Mouse (Mus musculus) thymus, postnatal 25 days (tissue): Measurements from ENCODE around the gene Gadl1.

Experiments
- DNase-seq: peaks from one replicate; pipeline ENCODE4 v3.0.0; 2022

Gadl1 gene

GRCm38 (mm10) chr9:116091101-116091841, 182.0 kb downstream of the Gadl1 start:
- no peak for DNase-seq

DNA sequence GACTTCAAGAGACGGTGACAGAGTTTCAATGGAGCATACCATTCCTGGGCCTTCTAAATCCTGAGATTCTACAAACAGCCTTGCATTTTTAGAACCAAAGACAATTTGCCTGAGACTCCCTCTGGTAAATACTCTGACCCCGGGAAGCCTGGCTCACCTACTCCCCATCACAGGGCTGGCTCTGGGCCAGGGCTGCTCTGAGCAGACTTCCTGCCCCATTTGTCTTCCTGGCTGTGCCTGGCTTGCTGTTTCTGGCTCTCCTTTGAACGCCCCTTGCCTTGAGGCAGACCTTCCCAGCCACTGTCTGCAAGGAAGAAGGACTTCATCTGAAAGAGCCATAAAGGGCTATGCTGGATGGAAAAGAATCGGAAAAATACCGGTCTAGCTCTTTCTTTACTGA, 182.7 kb downstream of the Gadl1 start:
- peak; percentile 55 for DNase-seq

GRCm38 (mm10) chr9:116098724-116099595, 189.7 kb downstream of the Gadl1 start:
- DNase-seq: no peak

GRCm38 (mm10) chr9:116099596-116099993, 190.3 kb downstream of the Gadl1 start:
- no peak for DNase-seq

GRCm38 (mm10) chr9:116100015-116100414, 190.8 kb downstream of the Gadl1 start:
- DNase-seq: no peak

GRCm38 (mm10) chr9:116101842-116102241, 192.6 kb downstream of the Gadl1 start:
- no peak for DNase-seq

DNA sequence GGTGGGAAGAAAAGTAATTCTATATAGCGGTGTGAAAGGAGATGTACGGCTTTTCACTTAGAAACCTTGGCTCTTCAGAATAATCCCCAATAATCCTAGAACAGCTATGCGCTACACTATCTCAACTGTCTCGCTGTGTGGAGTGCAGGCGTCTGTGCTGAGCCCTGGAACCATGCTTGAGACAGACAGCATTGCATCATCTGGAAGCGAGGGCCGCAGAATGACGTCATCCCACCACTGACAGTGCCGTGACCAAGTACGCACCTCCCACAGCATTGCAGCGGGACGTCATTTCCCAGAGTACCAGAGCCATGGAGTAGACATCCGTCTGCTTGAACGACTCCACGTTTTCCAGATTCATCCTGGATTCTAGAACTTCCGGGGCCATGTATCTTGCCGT, 195.5 kb downstream of the Gadl1 start:
- no peak for DNase-seq

GRCm38 (mm10) chr9:116108729-116109128, 199.5 kb downstream of the Gadl1 start:
- DNase-seq: no peak

DNA sequence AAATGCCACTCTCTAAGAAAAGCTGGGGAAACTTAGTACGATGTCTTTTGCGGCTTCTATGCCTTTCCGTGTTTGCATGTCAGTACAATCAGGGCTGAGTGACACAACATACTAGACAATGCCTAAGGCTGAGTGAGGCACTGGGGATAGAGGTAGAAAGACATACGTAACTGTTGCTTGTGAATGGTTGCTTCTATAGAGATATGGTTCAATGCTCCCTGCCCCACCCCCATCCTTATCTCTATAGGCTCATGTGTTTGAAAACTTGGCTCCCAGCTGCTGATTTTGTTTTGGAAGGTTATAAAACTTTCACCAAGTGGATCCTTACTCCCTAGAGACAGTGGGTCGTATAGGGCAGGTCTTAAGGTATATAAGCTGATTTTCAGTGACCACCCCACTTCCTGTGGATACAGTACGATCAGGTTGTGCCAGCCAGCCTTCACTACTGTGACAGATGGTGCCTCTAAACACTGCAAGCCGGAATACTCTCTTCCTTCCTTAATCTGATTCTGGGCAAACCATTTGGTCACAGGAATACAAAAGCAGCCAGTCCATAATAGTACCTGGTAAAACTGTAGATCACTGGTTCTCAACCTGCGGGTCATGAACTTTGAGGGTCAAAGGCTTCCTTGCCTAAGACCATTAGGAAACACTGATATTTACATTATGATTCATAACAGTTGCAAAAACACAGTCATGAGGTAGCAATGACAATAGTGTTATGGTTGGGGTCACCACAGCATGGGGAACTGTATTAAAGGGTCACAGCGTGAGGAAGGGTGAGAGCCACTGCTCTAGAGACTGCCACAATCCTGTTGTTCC, 202.1 kb downstream of the Gadl1 start:
- no peak for DNase-seq

DNA sequence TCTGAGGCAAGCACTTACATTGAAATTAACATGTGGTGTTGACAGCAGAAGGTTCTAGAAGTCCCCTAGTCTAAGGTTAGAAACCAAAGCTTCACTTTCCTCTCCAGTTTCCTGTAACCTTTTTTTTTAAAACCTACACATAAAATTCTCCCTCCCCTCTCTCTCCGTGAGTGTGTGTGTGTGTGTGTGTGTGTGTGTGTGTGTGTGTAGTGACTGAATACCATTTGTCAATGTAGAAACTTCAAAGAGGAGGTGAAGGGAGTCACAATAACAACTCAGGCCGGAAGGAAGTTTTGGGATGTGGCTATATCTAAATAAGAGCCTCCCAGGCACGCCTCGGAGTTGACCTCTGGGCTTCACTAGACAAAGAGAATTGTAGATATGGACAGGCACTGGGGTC, 205.1 kb downstream of the Gadl1 start:
- peak; percentile 44 for DNase-seq

- DNase-seq: no peak
These were observed 206.6 kb downstream of the Gadl1 start for GRCm38 (mm10) chr9:116115875-116116274.

DNA sequence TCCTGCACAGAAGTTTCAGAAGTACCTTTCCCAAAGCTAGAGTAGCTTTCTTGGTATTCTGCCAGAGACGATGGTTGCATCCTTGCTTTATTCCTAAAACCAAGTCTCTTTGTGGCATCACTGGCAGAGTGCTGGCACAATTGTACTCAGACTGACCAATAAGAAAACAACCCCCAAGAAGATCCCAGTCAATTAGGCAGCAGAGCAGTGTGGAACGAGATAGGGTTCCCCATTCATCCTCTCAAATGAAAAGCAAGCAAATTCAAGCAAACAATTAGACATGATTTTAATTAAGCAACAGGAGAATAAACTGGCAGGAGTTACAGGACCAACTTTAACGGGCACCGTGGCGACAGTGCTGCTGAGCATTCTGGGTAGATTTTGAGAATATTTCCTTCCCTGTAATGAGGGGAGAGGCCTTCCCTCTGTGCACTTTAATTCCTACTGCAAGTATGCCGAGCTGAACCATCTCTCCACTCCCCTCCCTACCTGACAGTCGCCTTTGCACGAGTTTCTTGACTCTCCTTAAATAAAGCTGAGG, 209.1 kb downstream of the Gadl1 start:
- no peak for DNase-seq

DNA sequence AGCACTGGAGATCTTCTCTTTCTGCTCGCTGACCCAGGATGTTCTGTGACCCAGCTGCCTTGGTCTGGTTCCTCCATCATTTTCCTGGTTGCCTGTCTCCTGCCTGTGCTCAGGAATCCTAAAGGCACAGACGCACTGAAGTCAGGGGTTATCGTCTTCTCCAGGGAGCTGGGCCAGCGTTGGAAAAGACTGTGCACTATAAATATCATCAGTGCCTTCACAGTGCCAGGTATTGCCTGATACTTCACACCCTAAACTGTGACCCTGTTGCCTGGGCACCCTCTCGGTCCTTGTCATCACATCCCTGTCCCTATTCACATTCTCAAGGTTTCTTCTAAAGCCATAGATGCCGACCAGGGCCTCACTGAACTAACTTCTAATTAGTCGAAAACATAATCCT, 210.7 kb downstream of the Gadl1 start:
- no peak for DNase-seq

GRCm38 (mm10) chr9:116121472-116121871, 212.2 kb downstream of the Gadl1 start:
- no peak for DNase-seq

DNA sequence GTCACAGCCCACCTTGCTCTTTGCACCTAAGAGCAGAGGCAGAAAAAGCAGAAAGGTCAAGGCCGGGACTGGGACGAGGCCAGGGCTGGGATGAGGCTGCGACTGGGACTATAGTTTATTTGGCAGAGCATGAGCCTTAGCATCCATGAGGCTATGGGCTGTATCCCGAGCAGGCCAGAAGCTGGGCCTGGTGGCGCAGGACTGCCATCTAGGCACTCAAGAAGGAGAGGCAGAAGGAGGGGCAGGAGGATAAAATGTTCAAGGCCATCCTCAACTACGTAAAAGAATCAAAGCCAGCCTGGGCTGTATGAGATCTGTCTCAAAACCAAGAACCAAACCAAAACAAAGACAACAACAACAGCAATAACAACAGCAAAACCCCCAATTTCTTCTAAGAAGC, 213.3 kb downstream of the Gadl1 start:
- peak; percentile 29 for DNase-seq

GRCm38 (mm10) chr9:116122969-116123589, 213.8 kb downstream of the Gadl1 start:
- DNase-seq: peak; percentile 57
